Mouse (Mus musculus) limb, embryonic 15.5 days (tissue): ENCODE measurements around the gene Smco3. TPM values are rescaled to one million over a fixed set of nuclear protein-coding genes. Genes with fewer than 3 reads are reported as not detected.
A peak's percentile ranks its signal among the peaks of the same experiment; 100 is the strongest.
"Not testable (repeated sequence)": the region's sequence is repeated elsewhere in the genome, so short reads cannot be mapped to it uniquely, and the experiment has no call there.

ENCODE experiments used
- ATAC-seq: fragments of 200-750 bp; cut with Nextera tagmentation; 2 replicates; pipeline ENCODE4 v1.8.0; 2017; ENCODE audit warnings: low read depth, moderate TSS enrichment; ENCODE audit not compliant: insufficient number of reproducible peaks, low FRiP score, low TSS enrichment
- H3K27ac ChIP-seq: fragments of 300-500 bp; sonication (generic); 2 replicates; pipeline ENCODE4 v1.5.1; 2015; ENCODE audit warnings: moderate library complexity, mild to moderate bottlenecking, inconsistent platforms
- H3K27me3 ChIP-seq: fragments of 300-500 bp; sonication (generic); 2 replicates; pipeline ENCODE4 v1.6.1; 2015; ENCODE audit warnings: inconsistent platforms
- H3K36me3 ChIP-seq: fragments of 300-500 bp; sonication (generic); 2 replicates; pipeline ENCODE4 v1.6.1; 2015; ENCODE audit warnings: inconsistent platforms
- H3K4me1 ChIP-seq: fragments of 300-500 bp; sonication (generic); 2 replicates; pipeline ENCODE4 v1.6.1; 2015; ENCODE audit warnings: inconsistent platforms
- H3K4me2 ChIP-seq: fragments of 300-500 bp; sonication (generic); 2 replicates; pipeline ENCODE4 v1.6.1; 2015; ENCODE audit warnings: mild to moderate bottlenecking, inconsistent platforms
- H3K4me3 ChIP-seq: fragments of 300-500 bp; sonication (generic); 2 replicates; pipeline ENCODE4 v1.5.1; 2015; ENCODE audit warnings: mild to moderate bottlenecking, inconsistent platforms
- H3K9ac ChIP-seq: fragments of 300-500 bp; sonication (generic); 2 replicates; pipeline ENCODE4 v1.6.1; 2015; ENCODE audit warnings: inconsistent platforms
- H3K9me3 ChIP-seq: fragments of 300-500 bp; sonication (generic); 2 replicates; pipeline ENCODE4 v1.6.1; 2016; ENCODE audit warnings: inconsistent platforms
- WGBS: fragments of 180-500 bp; shearing (Covaris S2); methylation state at CpG from one replicate; pipeline ENCODE4 v1.1.7; 2015; 5-methylcytosine and 5-hydroxymethylcytosine counted together
- polyA plus RNA-seq: library from polyadenylated mRNA; unstranded; fragments of >200 nt; fragmentation: Nextera tagmentation; extraction: Ambion mirVana; gene quantifications from 2 replicates; pipeline ENCODE4 v1.2.1, GENCODE M21; 2015

Smco3 gene
- 0.56 and 0.62 TPM in 2 replicates for polyA plus RNA-seq

- H3K27me3 ChIP-seq: no peaks in the 10 kb centered on the region
- no peak within 1 kb of the TSS for H3K9ac ChIP-seq
- WGBS: 40% methylated on average over 4 of the region's 4 CpGs
- no peak within 1 kb of the TSS for H3K27ac ChIP-seq
- no peaks in the 10 kb centered on the region for H3K9me3 ChIP-seq
- no peak within 1 kb of the TSS for H3K4me2 ChIP-seq
- H3K4me1 ChIP-seq: no peaks in the 10 kb centered on the region
- no peak for ATAC-seq
- H3K36me3 ChIP-seq: no peaks in the 10 kb centered on the region
- no peak within 1 kb of the TSS for H3K4me3 ChIP-seq
Observed at GRCm38 (mm10) chr6:136835352-136835751, at the start of gene Smco3. TSS of gene Smco3 (minus strand) at chr6:136835452.

GRCm38 (mm10) chr6:136884766-136885165 lies 49.5 kb upstream of the Smco3 start:
- not testable (repeated sequence) for H3K9ac ChIP-seq, H3K36me3 ChIP-seq, H3K27ac ChIP-seq, ATAC-seq, H3K4me3 ChIP-seq, H3K4me2 ChIP-seq, H3K9me3 ChIP-seq, H3K27me3 ChIP-seq
- 58% methylated on average over 1 of the region's 1 CpGs for WGBS
- peaks cover 15% of the 10 kb centered on the region; the same call in 1 of the 2 replicates for H3K4me1 ChIP-seq

- no peaks in the 10 kb centered on the region for H3K27me3 ChIP-seq
- H3K4me2 ChIP-seq: no peak overlapping the region
- H3K9me3 ChIP-seq: no peaks in the 10 kb centered on the region
- H3K4me3 ChIP-seq: no peak overlapping the region
- no peak overlapping the region for H3K27ac ChIP-seq
- no peaks in the 10 kb centered on the region for H3K36me3 ChIP-seq
- H3K4me1 ChIP-seq: peaks cover 15% of the 10 kb centered on the region; the same call in 1 of the 2 replicates
- no peak overlapping the region for H3K9ac ChIP-seq
- ATAC-seq: no peak
- 94% methylated on average over 6 of the region's 6 CpGs for WGBS
Observed at GRCm38 (mm10) chr6:136883961-136884360, 48.7 kb upstream of the Smco3 start.

GRCm38 (mm10) chr6:136883431-136883915 lies 48.2 kb upstream of the Smco3 start:
- no peak overlapping the region for H3K4me2 ChIP-seq
- peaks cover 15% of the 10 kb centered on the region; the same call in 1 of the 2 replicates for H3K4me1 ChIP-seq
- 82% methylated on average over 3 of the region's 3 CpGs for WGBS
- no peaks in the 10 kb centered on the region for H3K27me3 ChIP-seq
- H3K36me3 ChIP-seq: no peaks in the 10 kb centered on the region
- ATAC-seq: no peak
- H3K27ac ChIP-seq: no peak overlapping the region
- H3K4me3 ChIP-seq: no peak overlapping the region
- no peaks in the 10 kb centered on the region for H3K9me3 ChIP-seq
- H3K9ac ChIP-seq: no peak overlapping the region

- H3K36me3 ChIP-seq: no peaks in the 10 kb centered on the region
- ATAC-seq: no peak; the same call in 1 of the 2 replicates
- H3K9me3 ChIP-seq: no peaks in the 10 kb centered on the region
- no peak overlapping the region for H3K9ac ChIP-seq
- H3K4me1 ChIP-seq: peaks cover 7% of the 10 kb centered on the region; the same call in 1 of the 2 replicates
- H3K27me3 ChIP-seq: no peaks in the 10 kb centered on the region
- peak overlapping the region; percentile 47; the same call in 1 of the 2 replicates for H3K27ac ChIP-seq
- no peak overlapping the region for H3K4me2 ChIP-seq
- 39% methylated on average over 8 of the region's 8 CpGs for WGBS
- no peak overlapping the region for H3K4me3 ChIP-seq
Observed at GRCm38 (mm10) chr6:136881678-136882077, 46.4 kb upstream of the Smco3 start.

GRCm38 (mm10) chr6:136875670-136876069 lies 40.4 kb upstream of the Smco3 start, which contains the start of gene Mgp:
TSS of gene Mgp (minus strand) at chr6:136875823.
- H3K36me3 ChIP-seq: peaks cover 3% of the 10 kb centered on the region; the same call in 1 of the 2 replicates
- peaks cover 21% of the 10 kb centered on the region for H3K4me1 ChIP-seq
- peak within 1 kb of the TSS; percentile 42; the same call in 1 of the 2 replicates for H3K9ac ChIP-seq
- H3K4me3 ChIP-seq: peak within 1 kb of the TSS; percentile 49
- peak within 1 kb of the TSS; percentile 88 for H3K27ac ChIP-seq
- peak; percentile 89 for ATAC-seq
- H3K27me3 ChIP-seq: no peaks in the 10 kb centered on the region
- no peaks in the 10 kb centered on the region for H3K9me3 ChIP-seq
- H3K4me2 ChIP-seq: peak within 1 kb of the TSS; percentile 54
- WGBS: 13% methylated on average over 9 of the region's 9 CpGs

GRCm38 (mm10) chr6:136874599-136874998 lies 39.3 kb upstream of the Smco3 start:
- Histone ChIP-seq H3K9ac (0 out of 2 replicates have a peak overlapping the region, but pooled peaks have one; percentile 18), H3K9me3 (no peaks in the 10 kb centered on the region), H3K36me3 (peaks cover 3% of the 10 kb centered on the region; the same call in 1 of the 2 replicates), H3K4me2 (peak overlapping the region; percentile 45), H3K4me3 (peak overlapping the region; percentile 49), H3K27ac (peak overlapping the region; percentile 71), H3K4me1 (peaks cover 21% of the 10 kb centered on the region), H3K27me3 (no peaks in the 10 kb centered on the region)
- 13% methylated on average over 8 of the region's 8 CpGs for WGBS
- ATAC-seq: peak; percentile 36; the same call in 1 of the 2 replicates

- H3K36me3 ChIP-seq: peaks cover 3% of the 10 kb centered on the region; the same call in 1 of the 2 replicates
- H3K27me3 ChIP-seq: no peaks in the 10 kb centered on the region
- no peak for ATAC-seq
- H3K4me2 ChIP-seq: no peak overlapping the region
- H3K4me1 ChIP-seq: peaks cover 22% of the 10 kb centered on the region
- no peak overlapping the region for H3K9ac ChIP-seq
- WGBS: 53% methylated on average over 5 of the region's 5 CpGs
- no peaks in the 10 kb centered on the region for H3K9me3 ChIP-seq
- 0 out of 2 replicates have a peak overlapping the region, but pooled peaks have one; percentile 38 for H3K27ac ChIP-seq
- H3K4me3 ChIP-seq: no peak overlapping the region
Observed at GRCm38 (mm10) chr6:136868921-136869320, 33.7 kb upstream of the Smco3 start.

GRCm38 (mm10) chr6:136866150-136866549 lies 30.9 kb upstream of the Smco3 start:
- H3K36me3 ChIP-seq: no peaks in the 10 kb centered on the region
- H3K4me3 ChIP-seq: no peak overlapping the region
- 0 out of 2 replicates have a peak overlapping the region, but pooled peaks have one; percentile 22 for H3K27ac ChIP-seq
- H3K9ac ChIP-seq: no peak overlapping the region
- H3K27me3 ChIP-seq: no peaks in the 10 kb centered on the region
- no peak overlapping the region for H3K4me2 ChIP-seq
- 62% methylated on average over 4 of the region's 4 CpGs for WGBS
- no peak for ATAC-seq
- H3K9me3 ChIP-seq: no peaks in the 10 kb centered on the region
- H3K4me1 ChIP-seq: peaks cover 18% of the 10 kb centered on the region

GRCm38 (mm10) chr6:136865360-136865759 lies 30.1 kb upstream of the Smco3 start:
- H3K27ac ChIP-seq: no peak overlapping the region
- no peak overlapping the region for H3K4me2 ChIP-seq
- no peak for ATAC-seq
- no peak overlapping the region for H3K4me3 ChIP-seq
- no peaks in the 10 kb centered on the region for H3K27me3 ChIP-seq
- H3K9me3 ChIP-seq: no peaks in the 10 kb centered on the region
- H3K4me1 ChIP-seq: peaks cover 18% of the 10 kb centered on the region
- H3K9ac ChIP-seq: no peak overlapping the region
- H3K36me3 ChIP-seq: no peaks in the 10 kb centered on the region
- 93% methylated on average over 5 of the region's 5 CpGs for WGBS

GRCm38 (mm10) chr6:136861020-136861419 lies 25.8 kb upstream of the Smco3 start:
- H3K27ac ChIP-seq: 0 out of 2 replicates have a peak overlapping the region, but pooled peaks have one; percentile 12
- 37% methylated on average over 9 of the region's 9 CpGs for WGBS
- H3K36me3 ChIP-seq: no peaks in the 10 kb centered on the region
- H3K4me2 ChIP-seq: no peak overlapping the region
- H3K9me3 ChIP-seq: no peaks in the 10 kb centered on the region
- ATAC-seq: no peak
- H3K27me3 ChIP-seq: no peaks in the 10 kb centered on the region
- H3K4me1 ChIP-seq: peaks cover 15% of the 10 kb centered on the region
- H3K9ac ChIP-seq: no peak overlapping the region
- no peak overlapping the region for H3K4me3 ChIP-seq

GRCm38 (mm10) chr6:136858420-136858819 lies 23.2 kb upstream of the Smco3 start:
- H3K4me3 ChIP-seq: no peak overlapping the region
- ATAC-seq: no peak
- 61% methylated on average over 8 of the region's 8 CpGs for WGBS
- no peak overlapping the region for H3K9ac ChIP-seq
- H3K36me3 ChIP-seq: no peaks in the 10 kb centered on the region
- H3K27ac ChIP-seq: no peak overlapping the region
- H3K9me3 ChIP-seq: no peaks in the 10 kb centered on the region
- H3K4me1 ChIP-seq: peaks cover 20% of the 10 kb centered on the region
- no peaks in the 10 kb centered on the region for H3K27me3 ChIP-seq
- H3K4me2 ChIP-seq: no peak overlapping the region
